Mouse (Mus musculus): ENCODE measurements around the gene Slc38a1. TPM values are rescaled to one million over a fixed set of nuclear protein-coding genes. Genes with fewer than 3 reads are reported as not detected.

Slc38a1 gene
- total and polyA plus RNA-seq, 2 experiments: 0.74 to 2.0 TPM

DNA sequence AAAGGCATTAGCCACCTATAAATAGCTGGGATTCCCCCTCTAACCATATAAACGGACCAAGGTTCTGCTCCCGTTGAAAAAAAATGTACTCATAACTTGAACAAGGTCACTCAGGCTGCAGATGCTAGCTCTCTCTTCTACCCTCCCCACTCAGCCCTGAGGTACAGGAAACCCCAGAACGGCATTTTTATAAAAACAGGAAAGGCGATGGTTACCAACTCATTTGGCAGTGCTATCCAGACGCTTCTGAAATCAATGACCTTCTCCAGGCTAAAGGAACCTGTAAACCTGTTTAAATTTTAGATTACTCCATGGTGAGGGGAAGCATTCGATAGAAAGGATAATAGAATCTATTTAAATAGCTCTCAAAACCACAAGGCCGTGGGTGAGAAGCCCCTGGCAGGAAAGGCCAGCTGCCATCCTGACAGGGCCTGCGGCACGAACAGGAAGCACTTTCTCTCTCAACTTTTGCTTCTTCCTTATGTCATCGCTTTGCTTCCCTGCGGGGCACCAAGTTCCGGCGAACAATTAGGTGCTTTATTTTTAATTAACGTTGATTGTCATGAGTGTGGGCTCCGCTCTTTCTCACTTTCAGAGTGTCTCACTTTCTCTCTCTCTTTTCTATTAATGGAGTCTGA is 59.2 kb downstream of the Slc38a1 start:
- no peaks in the 10 kb centered on the region for H3K36me3 ChIP-seq (ENCODE audit: control insufficient read depth, insufficient read depth, low read length)
- H3K79me2 ChIP-seq (ENCODE audit: control insufficient read depth, insufficient read depth, low read length): no peaks in the 10 kb centered on the region
- no peak overlapping the region for H3K4me3 ChIP-seq (ENCODE audit: insufficient read depth, low read depth, low read length)
- no peak for DNase-seq (ENCODE audit: extremely low read depth, low read depth, low spot score)
- H3K4me1 ChIP-seq (ENCODE audit: control insufficient read depth, insufficient read depth, low read length): no peaks in the 10 kb centered on the region
- no peaks in the 10 kb centered on the region for H3K27me3 ChIP-seq (ENCODE audit: control insufficient read depth, insufficient read depth, low read length)
- no peak overlapping the region for H3K27ac ChIP-seq (replicated peaks; ENCODE audit: insufficient read depth, low read depth, low read length)
- no peak overlapping the region for H3K9ac ChIP-seq (ENCODE audit: low read depth, low read length)
- TF ChIP-seq CTCF (IDR thresholded peaks at IDR 0.05; ENCODE audit: low read depth, low read length) (no peak), POLR2A (IDR thresholded peaks at IDR 0.05; ENCODE audit: extremely low read depth, insufficient read depth, low read length) (no peak)
- WGBS: 85% methylated on average over 15 of the region's 15 CpGs

DNA sequence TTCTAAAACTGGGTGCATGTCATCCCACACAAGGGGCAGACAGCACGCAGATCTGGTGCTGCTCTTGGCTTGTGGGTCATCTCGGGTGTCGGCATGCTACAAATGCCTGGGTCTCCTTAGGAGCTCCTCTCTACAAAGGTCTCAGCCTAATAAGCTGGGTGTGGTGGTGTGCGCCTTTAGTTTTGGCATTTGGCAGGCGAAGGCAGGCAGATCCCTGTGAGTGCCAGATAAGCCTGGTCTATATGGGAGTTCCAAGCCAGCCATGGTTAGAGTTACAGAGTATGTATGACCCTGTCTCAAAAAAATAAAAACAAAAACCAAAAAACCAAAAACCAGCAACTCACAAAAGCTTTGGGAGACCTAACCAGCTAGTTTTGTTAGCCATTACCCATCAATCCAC is 65.7 kb downstream of the Slc38a1 start:
- H3K4me1 ChIP-seq (ENCODE audit: control insufficient read depth, insufficient read depth, low read length): no peaks in the 10 kb centered on the region
- H3K4me3 ChIP-seq (ENCODE audit: insufficient read depth, low read depth, low read length): no peak overlapping the region
- no peaks in the 10 kb centered on the region for H3K36me3 ChIP-seq (ENCODE audit: control insufficient read depth, insufficient read depth, low read length)
- WGBS: 95% methylated on average over 5 of the region's 5 CpGs
- DNase-seq (ENCODE audit: extremely low read depth, low read depth, low spot score): no peak
- H3K79me2 ChIP-seq (ENCODE audit: control insufficient read depth, insufficient read depth, low read length): no peaks in the 10 kb centered on the region
- no peak for TF ChIP-seq CTCF (IDR thresholded peaks at IDR 0.05; ENCODE audit: low read depth, low read length)
- no peak for TF ChIP-seq POLR2A (IDR thresholded peaks at IDR 0.05; ENCODE audit: extremely low read depth, insufficient read depth, low read length)
- H3K9ac ChIP-seq (ENCODE audit: low read depth, low read length): no peak overlapping the region
- H3K27me3 ChIP-seq (ENCODE audit: control insufficient read depth, insufficient read depth, low read length): no peaks in the 10 kb centered on the region
- no peak overlapping the region for H3K27ac ChIP-seq (replicated peaks; ENCODE audit: insufficient read depth, low read depth, low read length)

DNA sequence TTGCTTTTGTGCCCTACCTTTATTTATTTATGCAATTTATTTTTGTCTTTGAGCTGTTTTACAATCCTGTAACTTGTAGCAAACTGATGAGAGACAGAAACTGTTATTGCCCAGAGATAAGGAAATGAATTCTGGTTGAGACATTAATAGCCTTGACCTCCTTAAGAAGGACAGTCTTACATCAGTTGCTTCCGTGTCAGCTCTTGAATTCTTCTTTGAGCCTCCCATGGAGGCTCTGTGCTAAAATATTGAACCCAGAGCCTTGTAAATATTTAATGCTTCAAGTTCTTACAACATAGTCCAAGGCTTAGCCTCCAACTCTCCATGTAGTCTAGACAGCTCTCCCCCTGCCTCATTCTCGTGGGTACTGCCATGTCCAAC is 73.7 kb downstream of the Slc38a1 start:
- TF ChIP-seq POLR2A (IDR thresholded peaks at IDR 0.05; ENCODE audit: extremely low read depth, insufficient read depth, low read length) (no peak), CTCF (IDR thresholded peaks at IDR 0.05; ENCODE audit: low read depth, low read length) (no peak)
- H3K79me2 ChIP-seq (ENCODE audit: control insufficient read depth, insufficient read depth, low read length): no peaks in the 10 kb centered on the region
- WGBS: 38% methylated on average over 2 of the region's 2 CpGs
- no peaks in the 10 kb centered on the region for H3K27me3 ChIP-seq (ENCODE audit: control insufficient read depth, insufficient read depth, low read length)
- H3K4me1 ChIP-seq (ENCODE audit: control insufficient read depth, insufficient read depth, low read length): peaks cover 2% of the 10 kb centered on the region
- no peaks in the 10 kb centered on the region for H3K36me3 ChIP-seq (ENCODE audit: control insufficient read depth, insufficient read depth, low read length)
- no peak for DNase-seq (ENCODE audit: extremely low read depth, low read depth, low spot score)
- no peak overlapping the region for H3K9ac ChIP-seq (ENCODE audit: low read depth, low read length)
- H3K4me3 ChIP-seq (ENCODE audit: insufficient read depth, low read depth, low read length): no peak overlapping the region
- no peak overlapping the region for H3K27ac ChIP-seq (replicated peaks; ENCODE audit: insufficient read depth, low read depth, low read length)

DNA sequence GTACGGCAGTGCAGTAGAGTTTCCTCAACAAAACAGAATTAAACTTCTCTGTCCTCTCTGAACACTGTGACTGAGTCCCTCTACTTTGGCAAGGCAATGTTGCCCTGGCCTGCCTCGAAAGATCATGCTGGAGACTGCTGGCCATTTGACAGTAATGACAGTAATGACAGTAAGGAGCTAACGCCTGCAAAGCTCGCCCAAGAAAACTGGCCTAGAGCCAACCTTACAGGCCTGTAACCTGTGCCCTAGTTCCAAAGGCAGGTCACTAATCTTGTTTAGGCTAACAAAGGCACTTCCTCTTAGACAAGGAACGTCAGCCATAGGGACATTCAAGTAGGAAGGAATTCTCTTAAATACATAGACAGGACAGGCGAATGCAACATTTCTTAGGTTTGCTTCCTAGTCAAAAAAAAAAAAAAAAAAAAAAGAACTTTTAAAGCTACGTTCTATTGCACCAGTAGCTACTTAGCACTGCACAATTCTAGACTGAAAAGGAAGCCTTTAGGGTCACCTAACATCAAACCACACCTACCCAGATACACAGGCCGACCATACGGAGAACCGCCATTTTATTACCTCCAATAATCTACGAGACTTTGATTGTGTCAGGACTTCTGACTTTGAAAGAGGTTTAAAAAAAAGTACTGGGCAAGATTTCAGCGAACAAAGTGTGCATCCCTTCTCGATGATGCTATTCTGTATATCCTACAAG is 74.3 kb downstream of the Slc38a1 start:
- peak; percentile 82 for DNase-seq (ENCODE audit: extremely low read depth, low read depth, low spot score)
- H3K27ac ChIP-seq (replicated peaks; ENCODE audit: insufficient read depth, low read depth, low read length): no peak overlapping the region
- 47% methylated on average over 13 of the region's 13 CpGs for WGBS
- no peak for TF ChIP-seq POLR2A (IDR thresholded peaks at IDR 0.05; ENCODE audit: extremely low read depth, insufficient read depth, low read length)
- no peak for TF ChIP-seq CTCF (IDR thresholded peaks at IDR 0.05; ENCODE audit: low read depth, low read length)
- no peak overlapping the region for H3K9ac ChIP-seq (ENCODE audit: low read depth, low read length)
- H3K4me3 ChIP-seq (ENCODE audit: insufficient read depth, low read depth, low read length): no peak overlapping the region
- peaks cover 2% of the 10 kb centered on the region for H3K4me1 ChIP-seq (ENCODE audit: control insufficient read depth, insufficient read depth, low read length)
- H3K27me3 ChIP-seq (ENCODE audit: control insufficient read depth, insufficient read depth, low read length): no peaks in the 10 kb centered on the region
- no peaks in the 10 kb centered on the region for H3K79me2 ChIP-seq (ENCODE audit: control insufficient read depth, insufficient read depth, low read length)
- no peaks in the 10 kb centered on the region for H3K36me3 ChIP-seq (ENCODE audit: control insufficient read depth, insufficient read depth, low read length)

- H3K27ac ChIP-seq (replicated peaks; ENCODE audit: insufficient read depth, low read depth, low read length): no peak overlapping the region
- 36% methylated on average over 14 of the region's 14 CpGs for WGBS
Measured at GRCm38 (mm10) chr15:96566850-96567271, 75.9 kb downstream of the Slc38a1 start.

GRCm38 (mm10) chr15:96563852-96564251 is 78.9 kb downstream of the Slc38a1 start:
- Histone ChIP-seq H3K4me1 (ENCODE audit: control insufficient read depth, insufficient read depth, low read length) (peaks cover 2% of the 10 kb centered on the region), H3K36me3 (ENCODE audit: control insufficient read depth, insufficient read depth, low read length) (no peaks in the 10 kb centered on the region), H3K27ac (replicated peaks; ENCODE audit: insufficient read depth, low read depth, low read length) (no peak overlapping the region), H3K79me2 (ENCODE audit: control insufficient read depth, insufficient read depth, low read length) (no peaks in the 10 kb centered on the region), H3K9ac (ENCODE audit: low read depth, low read length) (no peak overlapping the region), H3K4me3 (ENCODE audit: insufficient read depth, low read depth, low read length) (no peak overlapping the region), H3K27me3 (ENCODE audit: control insufficient read depth, insufficient read depth, low read length) (no peaks in the 10 kb centered on the region)
- WGBS: 96% methylated on average over 1 of the region's 1 CpGs
- TF ChIP-seq CTCF (IDR thresholded peaks at IDR 0.05; ENCODE audit: low read depth, low read length) (no peak), POLR2A (IDR thresholded peaks at IDR 0.05; ENCODE audit: extremely low read depth, insufficient read depth, low read length) (no peak)
- no peak for DNase-seq (ENCODE audit: extremely low read depth, low read depth, low spot score)

More at GRCm38 (mm10) chr15:96566850-96567271, 75.9 kb downstream of the Slc38a1 start:
- H3K36me3 ChIP-seq (ENCODE audit: control insufficient read depth, insufficient read depth, low read length): no peaks in the 10 kb centered on the region
- peaks cover 2% of the 10 kb centered on the region for H3K4me1 ChIP-seq (ENCODE audit: control insufficient read depth, insufficient read depth, low read length)
- peak overlapping the region; percentile 6 for H3K4me3 ChIP-seq (ENCODE audit: insufficient read depth, low read depth, low read length)
- no peak overlapping the region for H3K9ac ChIP-seq (ENCODE audit: low read depth, low read length)
- H3K79me2 ChIP-seq (ENCODE audit: control insufficient read depth, insufficient read depth, low read length): no peaks in the 10 kb centered on the region
- no peak for DNase-seq (ENCODE audit: extremely low read depth, low read depth, low spot score)
- H3K27me3 ChIP-seq (ENCODE audit: control insufficient read depth, insufficient read depth, low read length): no peaks in the 10 kb centered on the region
- TF ChIP-seq POLR2A (IDR thresholded peaks at IDR 0.05; ENCODE audit: extremely low read depth, insufficient read depth, low read length): no peak
- TF ChIP-seq CTCF (IDR thresholded peaks at IDR 0.05; ENCODE audit: low read depth, low read length): no peak

Measured in liver, adult 2 months (tissue).